Mouse (Mus musculus): ENCODE measurements at regions not wholly inside any gene's neighbourhood (a gene's known extent, or its start where the extent isn't known, plus 50 kb on each side); places are given as distances from the start of the nearest gene placed in this dataset.

GRCm38 (mm10) chr1:75889847-75890591 lies 344.0 kb downstream of the Slc4a3 start:
- no peak for DNase-seq (ENCODE audit: inconsistent ontology term)

DNA sequence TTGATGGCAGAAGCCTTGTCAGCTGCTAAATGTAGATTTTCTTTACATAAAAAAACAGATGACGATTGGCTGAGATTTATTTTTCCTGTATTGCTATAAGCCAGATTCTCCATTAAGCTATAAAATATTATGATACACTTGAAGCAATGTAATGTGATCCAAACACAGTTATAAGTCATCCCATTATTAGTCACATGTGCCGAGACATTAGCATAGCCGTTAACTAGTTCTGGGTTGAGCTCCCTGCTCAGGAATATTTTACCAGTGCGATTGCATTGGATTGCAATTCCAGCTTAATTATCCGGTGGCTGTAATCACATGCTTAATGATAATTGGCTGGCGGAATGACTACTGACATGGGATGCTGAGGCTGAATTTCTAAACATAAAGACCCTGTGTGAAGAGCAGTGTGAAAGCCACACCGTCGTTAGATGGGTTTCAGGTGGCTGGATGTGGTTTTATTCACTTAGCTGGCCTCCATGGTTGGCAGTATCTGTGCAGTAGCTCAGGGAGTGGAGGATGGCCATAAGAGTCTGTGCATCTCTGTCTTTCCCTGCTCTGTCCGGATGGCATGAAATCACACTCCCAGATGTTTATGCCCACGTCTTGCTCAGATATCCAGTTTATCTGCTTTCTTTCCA lies 344.7 kb downstream of the Slc4a3 start:
- DNase-seq (ENCODE audit: inconsistent ontology term): no peak

DNA sequence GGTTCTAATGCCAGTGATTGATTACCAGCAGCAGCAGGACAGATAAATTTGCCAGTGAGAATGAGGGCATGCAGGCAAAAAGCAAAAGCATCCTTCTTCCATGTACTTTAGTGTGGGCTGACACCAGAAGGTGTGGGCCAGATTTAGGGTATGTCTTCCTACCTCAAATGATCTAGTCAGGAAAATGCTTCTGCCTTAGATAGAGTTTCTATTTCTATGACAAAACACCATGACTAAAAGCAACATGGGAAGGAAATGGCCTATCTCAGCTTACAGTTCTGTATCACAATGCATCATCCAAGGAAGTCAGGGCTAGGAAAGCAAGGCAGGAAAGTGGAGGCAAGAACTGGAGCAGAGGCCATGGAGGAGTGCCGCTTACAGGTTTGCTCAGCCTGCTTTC lies 349.5 kb downstream of the Slc4a3 start:
- no peak for DNase-seq (ENCODE audit: inconsistent ontology term)

DNA sequence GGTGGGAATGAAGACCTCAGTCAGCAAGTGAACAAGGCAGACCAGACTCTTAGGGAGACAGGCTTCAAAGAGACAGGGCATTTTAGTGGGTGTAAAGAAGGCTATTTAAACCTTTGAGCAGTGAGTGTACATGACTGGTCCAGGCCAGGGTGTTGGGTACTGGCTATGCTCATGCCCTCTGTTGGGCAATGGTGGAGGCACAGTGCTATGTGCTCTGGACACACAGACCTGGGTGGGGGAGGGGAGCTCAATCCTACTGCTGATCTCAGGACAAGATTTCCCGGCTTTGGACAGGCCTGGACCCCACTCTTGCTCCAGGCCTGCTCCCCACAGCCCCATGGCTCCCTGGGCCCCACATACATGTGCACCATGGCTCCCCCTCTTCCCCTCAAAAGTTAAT lies 355.1 kb downstream of the Slc4a3 start:
- DNase-seq (ENCODE audit: inconsistent ontology term): peak; percentile 19

- DNase-seq (ENCODE audit: inconsistent ontology term): peak; percentile 61
These were observed 359.8 kb downstream of the Slc4a3 start for GRCm38 (mm10) chr1:75905699-75906470.

DNA sequence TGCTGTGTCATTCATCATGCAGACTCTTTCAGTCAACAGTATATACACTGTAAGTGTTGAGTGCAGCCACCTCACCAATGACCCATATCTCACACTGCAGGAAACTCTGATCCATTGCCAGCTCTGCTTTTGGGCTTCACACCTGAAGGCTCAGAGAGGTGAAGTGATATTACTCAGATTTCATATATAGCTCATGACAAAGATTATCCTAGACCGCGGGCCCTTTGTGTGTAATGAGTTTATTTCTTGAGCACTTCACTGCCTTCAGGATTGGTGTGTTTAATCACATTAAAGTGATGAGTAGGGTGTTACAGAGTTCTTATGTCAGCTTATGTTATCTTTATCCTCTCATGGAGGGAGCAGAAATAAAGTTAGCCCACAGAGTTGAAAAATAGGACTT lies 369.2 kb downstream of the Slc4a3 start:
- no peak for DNase-seq (ENCODE audit: inconsistent ontology term)

DNA sequence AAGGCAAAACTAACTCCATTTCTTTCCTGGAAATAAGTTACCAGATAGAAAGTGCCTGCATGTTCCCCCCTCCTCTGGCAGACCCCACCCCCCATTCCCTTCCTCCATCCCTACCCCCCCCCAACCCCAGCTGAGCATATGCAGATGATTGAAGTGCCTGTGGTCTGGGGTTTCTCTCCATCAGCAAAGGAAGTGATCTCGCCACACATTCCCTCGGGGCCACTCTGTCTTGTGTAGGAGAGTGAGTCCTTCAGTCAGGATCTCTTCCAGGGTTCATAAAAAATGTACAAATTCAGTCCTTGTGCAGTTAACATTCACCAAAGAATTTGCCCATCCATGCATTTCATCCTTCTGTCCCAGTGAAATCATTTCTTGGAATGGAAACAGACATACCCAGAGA lies 370.1 kb downstream of the Slc4a3 start:
- peak; percentile 79 for DNase-seq (ENCODE audit: inconsistent ontology term)

GRCm38 (mm10) chr1:75919134-75919533 lies 373.1 kb downstream of the Slc4a3 start:
- DNase-seq (ENCODE audit: inconsistent ontology term): no peak

GRCm38 (mm10) chr1:75925046-75925445 lies 379.0 kb downstream of the Slc4a3 start:
- no peak for DNase-seq (ENCODE audit: inconsistent ontology term)

DNA sequence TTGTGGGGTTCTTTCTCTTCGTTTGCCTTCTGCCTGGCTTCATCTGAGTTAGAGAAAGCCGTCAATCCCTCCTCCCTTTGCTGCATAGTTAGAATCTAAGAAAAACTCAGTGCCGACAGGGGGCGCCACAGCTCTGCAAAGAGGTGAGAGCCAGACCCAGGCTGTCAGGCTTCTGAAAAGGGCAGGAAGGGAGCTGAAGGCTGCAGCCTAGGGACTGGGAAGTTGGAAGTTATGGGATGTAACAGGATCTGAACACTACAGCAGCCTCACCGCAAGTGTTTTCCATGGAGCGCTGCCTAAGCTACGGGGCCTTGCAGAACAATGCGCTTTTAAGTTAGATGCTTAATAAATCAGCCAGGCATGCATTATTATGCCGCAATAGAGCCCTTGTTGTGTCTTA lies 379.7 kb downstream of the Slc4a3 start:
- DNase-seq (ENCODE audit: inconsistent ontology term): peak; percentile 91

DNA sequence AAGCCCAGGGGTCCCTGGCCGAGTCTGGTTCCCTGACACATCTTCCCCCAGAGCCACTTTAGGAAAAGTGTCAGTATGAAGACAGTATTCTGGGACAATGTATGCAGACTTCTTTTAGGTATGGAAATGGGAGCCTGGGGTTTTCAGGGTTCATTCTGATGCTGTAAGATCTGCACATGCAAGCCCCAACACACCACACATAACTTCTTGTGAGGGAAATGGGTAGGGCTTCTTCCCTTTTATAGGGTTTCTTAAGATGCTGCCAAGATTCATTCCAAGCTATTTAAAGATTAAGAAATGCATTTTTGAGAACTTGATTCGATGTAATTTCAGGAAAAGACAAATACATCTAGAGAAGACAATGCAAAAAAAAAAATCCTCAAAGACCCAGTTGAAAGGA lies 385.8 kb downstream of the Slc4a3 start:
- no peak for DNase-seq (ENCODE audit: inconsistent ontology term)

GRCm38 (mm10) chr1:75933831-75934230 lies 387.8 kb downstream of the Slc4a3 start:
- DNase-seq (ENCODE audit: inconsistent ontology term): peak; percentile 64

GRCm38 (mm10) chr1:75934761-75935160 lies 388.7 kb downstream of the Slc4a3 start:
- DNase-seq (ENCODE audit: inconsistent ontology term): no peak

DNA sequence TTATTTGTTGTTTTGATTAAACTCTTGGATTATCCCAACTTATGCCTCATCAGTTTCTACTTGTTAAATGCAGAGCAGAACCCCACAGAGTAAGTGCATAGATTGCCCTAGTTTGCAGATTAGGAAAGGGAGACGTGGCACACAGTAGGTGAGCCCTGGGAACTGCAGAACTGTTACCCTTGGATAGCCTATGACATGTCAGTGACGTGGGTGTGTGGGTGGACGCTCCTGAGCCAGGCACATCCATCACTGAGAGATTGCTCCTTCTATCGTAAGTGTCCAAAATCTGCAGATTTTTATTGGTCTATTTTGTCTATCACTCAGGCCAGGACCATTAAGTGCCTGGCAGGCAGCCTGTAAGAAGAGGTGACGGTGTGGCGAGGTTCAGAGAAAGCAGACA lies 389.8 kb downstream of the Slc4a3 start:
- DNase-seq (ENCODE audit: inconsistent ontology term): no peak

DNA sequence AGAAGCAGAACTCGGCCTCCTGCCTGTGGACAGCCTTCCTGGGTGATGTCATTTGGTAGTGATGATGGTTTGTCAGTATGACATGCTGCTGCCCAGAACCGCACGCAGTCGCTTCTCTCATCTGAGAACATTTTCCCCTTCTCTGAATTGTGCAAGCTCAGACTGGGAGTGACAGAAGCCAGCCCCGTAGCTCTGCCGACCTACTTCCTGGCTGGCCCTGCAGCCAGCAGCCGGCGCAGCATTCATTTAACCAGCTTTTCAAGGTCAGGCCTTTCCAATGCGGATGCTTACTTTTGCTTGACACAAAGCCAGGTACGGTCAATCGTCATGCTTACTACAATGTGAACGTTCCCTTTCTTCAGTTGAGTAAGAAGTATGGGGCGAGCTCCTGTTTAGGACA lies 390.5 kb downstream of the Slc4a3 start:
- peak; percentile 68 for DNase-seq (ENCODE audit: inconsistent ontology term)

GRCm38 (mm10) chr1:75937331-75937730 lies 391.3 kb downstream of the Slc4a3 start:
- no peak for DNase-seq (ENCODE audit: inconsistent ontology term)

DNA sequence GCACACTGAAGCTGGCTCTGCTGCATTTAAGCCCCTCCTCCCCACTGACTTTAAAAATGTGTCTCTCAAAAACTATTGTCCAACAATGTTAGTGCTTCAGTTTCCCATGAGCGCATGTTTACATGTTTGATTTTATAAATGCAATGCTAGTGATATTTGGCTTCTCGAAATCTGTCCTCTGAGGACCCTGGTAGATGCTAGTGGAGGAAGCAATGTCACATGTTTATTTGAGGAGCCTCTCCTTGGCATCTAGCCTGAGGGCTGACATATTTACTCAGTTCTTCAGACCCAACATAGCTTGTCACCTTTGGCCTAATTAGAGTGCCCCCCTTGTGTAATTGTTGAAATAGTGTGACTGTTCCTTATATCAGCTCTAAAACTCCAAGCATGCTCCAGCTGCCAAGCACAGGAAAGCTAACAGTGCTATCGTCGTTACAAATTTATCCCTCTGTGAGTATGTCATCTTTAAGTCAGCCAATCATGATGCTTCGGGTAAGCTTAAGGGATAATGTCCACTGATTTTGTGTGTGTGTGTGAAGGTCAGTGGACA lies 400.3 kb downstream of the Slc4a3 start:
- no peak for DNase-seq (ENCODE audit: inconsistent ontology term)

DNA sequence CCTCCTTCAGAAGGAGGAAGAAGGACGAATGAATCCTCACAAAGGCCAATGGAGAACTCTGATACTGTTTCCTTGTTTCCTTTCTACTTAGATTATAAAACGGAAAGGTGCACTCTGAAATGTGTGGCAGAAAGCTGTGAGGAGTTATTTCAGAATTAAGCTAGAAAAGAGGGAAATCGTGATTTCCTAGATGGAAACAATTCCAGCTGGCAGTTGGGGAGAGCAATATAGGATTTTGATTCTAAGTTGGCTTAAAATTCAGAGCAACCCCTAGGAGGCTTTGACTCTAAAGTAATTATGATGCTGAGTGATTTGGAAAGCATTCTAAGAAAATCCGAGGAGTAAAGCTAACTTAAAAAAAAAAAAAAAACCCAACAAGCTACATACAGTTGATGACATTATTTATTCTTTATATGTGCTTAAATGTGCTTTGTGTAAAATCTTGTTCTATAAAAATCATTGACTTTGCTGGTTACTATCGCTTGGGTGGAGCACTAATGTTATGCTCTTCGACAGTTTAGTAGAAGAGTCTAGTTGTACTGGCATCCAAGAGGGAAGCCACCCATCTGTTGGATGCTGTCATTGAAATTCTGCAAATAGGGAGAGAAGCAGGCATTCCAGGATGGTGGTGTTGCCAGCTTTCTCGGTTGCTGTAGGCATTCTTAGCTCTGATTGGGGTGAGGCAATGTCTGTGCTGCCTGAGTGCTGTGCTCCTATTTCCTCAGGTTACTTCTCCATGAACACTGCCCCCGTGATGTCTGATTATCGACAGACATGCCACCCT lies 432.3 kb downstream of the Slc4a3 start:
- no peak for DNase-seq (ENCODE audit: inconsistent ontology term)

- DNase-seq (ENCODE audit: inconsistent ontology term): no peak
These were observed 437.0 kb downstream of the Slc4a3 start for GRCm38 (mm10) chr1:75983057-75983456.

DNA sequence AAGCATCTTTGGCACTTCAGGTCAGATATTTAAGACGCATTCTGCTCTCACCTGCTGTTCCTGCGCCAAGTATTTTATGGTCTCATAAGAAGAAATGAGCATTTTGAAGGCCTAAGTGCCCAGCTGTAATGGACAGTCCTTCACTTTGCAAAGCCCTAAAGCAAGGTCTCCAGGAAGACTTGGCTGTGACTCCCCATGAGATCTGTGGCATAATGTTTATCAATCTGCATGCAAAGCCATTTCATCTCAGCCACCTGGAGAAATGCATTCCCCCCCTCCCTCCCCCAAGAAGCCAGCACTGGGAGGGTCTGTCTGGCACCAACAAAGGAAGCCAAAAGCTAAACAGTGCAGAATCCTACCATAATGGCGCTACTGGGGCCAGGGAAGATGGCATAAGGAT lies 437.4 kb downstream of the Slc4a3 start:
- DNase-seq (ENCODE audit: inconsistent ontology term): no peak

DNA sequence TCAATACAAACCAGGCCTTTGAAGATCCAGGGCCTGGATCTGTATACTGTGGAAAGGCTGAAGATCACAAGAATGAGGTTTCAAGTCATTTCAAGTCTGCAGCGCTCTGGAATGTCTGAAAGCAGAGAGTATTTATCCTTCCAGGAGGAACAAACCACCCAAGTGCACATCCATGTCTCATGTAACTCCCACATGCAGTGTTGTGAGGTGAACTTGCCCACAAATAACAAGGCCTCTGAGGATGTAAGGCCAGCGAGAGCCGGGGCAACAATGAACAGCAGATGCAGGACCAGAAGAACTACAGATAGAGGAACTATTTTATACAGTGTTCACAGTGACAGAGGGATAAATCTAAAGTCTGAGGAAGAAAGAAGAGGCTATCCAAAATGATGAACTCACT lies 442.4 kb downstream of the Slc4a3 start:
- DNase-seq (ENCODE audit: inconsistent ontology term): no peak

- DNase-seq (ENCODE audit: inconsistent ontology term): no peak
These were observed 446.0 kb downstream of the Slc4a3 start for GRCm38 (mm10) chr1:75992039-75992438.

Data from Muller cell, postnatal 12 days (primary cell).